In the genomic region with DNA sequence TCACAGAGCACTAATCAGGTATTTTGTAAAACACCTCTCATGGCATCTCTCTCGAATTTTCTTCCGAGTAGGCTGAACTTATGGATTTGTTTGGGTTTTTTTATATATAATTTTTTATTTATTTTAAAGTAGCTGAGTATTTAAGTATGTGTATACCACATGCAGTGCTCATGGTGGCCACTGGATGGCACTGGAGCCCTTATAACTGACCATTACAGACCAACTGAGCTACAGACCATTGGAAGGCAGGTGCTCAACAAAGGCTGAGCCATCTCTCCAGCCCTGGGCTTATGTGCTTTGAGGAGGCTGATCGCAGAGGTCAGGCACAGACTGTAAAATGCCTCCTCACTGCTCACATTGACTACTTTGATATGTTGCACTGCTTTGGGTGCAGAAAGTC, we compare ENCODE assay signal across 9 mouse cellular contexts. TPM values are rescaled to one million over a fixed set of nuclear protein-coding genes. Genes with fewer than 3 reads are reported as not detected.
DNase-seq lines count a peak whose midpoint lies in the region; ATAC-seq and TF ChIP-seq lines count a peak whose summit lies in the region.
"Had no signal": no experiment of that assay in that cellular context is flagged by ENCODE, and none has a peak within 500 bp of the region (broad histone marks: within the 10 kb centered on the region; RNA-seq: fewer than 3 reads in every experiment).

No protein-coding gene starts in this region.

- no peaks in the 10 kb centered on the region for H3K4me1 ChIP-seq in ES-Bruce4 (ENCODE audit: control insufficient read depth, insufficient read depth, low read length)
- peaks cover 7% of the 10 kb centered on the region; the same call in 1 of the 2 replicates for H3K4me1 ChIP-seq in liver, embryonic 12.5 days

- H3K9ac ChIP-seq in ES-Bruce4 (ENCODE audit: low read depth, poor library complexity, severe bottlenecking): no peak overlapping the region
- no peak overlapping the region for H3K9ac ChIP-seq in liver, embryonic 12.5 days
- H3K9ac ChIP-seq: limb, embryonic 12.5 days had no signal

- no peaks in the 10 kb centered on the region; the same call in 1 of the 2 replicates for H3K27me3 ChIP-seq in ES-Bruce4 (ENCODE audit: control insufficient read depth, insufficient read depth, low read length, poor library complexity, severe bottlenecking)
- no peaks in the 10 kb centered on the region for H3K27me3 ChIP-seq in liver, embryonic 12.5 days (replicated peaks)
- H3K27me3 ChIP-seq: limb, embryonic 12.5 days had no signal

- no peaks in the 10 kb centered on the region for H3K9me3 ChIP-seq in ES-Bruce4 (replicated peaks; ENCODE audit: control insufficient read depth, insufficient read depth, low read length, poor library complexity, severe bottlenecking)
- H3K9me3 ChIP-seq in liver, embryonic 12.5 days (replicated peaks): no peaks in the 10 kb centered on the region
- H3K9me3 ChIP-seq: limb, embryonic 12.5 days had no signal

- DNase-seq in 3T3-L1 (ENCODE audit: low read depth, low spot score): peak; percentile 93
- DNase-seq in c-Kit-positive CD71-positive TER-119-negative erythroid progenitor cells, embryonic 14.5 days (ENCODE audit: low read depth): peak; percentile 58
- peak; percentile 55 to 76 for DNase-seq in frontal cortex, postnatal 36 days (ENCODE audit: low spot score in 2 of 2)
- peak; percentile 89 for DNase-seq in kidney, adult 9 months
- DNase-seq in ovary, postnatal 36 days (ENCODE audit: low spot score): peak; percentile 66
- peak; percentile 92 for DNase-seq in thymus, postnatal 4 days

- no peak overlapping the region for H3K4me2 ChIP-seq in liver, embryonic 12.5 days
- H3K4me2 ChIP-seq: limb, embryonic 12.5 days had no signal

- ATAC-seq in liver, embryonic 12.5 days: peak; percentile 55; the same call in 1 of the 2 replicates

- peak; percentile 67 for TF ChIP-seq CTCF in ES-Bruce4 (IDR thresholded peaks at IDR 0.05; ENCODE audit: low read depth, low read length)

- no peak overlapping the region for H3K27ac ChIP-seq in ES-Bruce4 (ENCODE audit: insufficient read depth, low read length)
- no peak overlapping the region for H3K27ac ChIP-seq in liver, embryonic 12.5 days
- H3K27ac ChIP-seq: limb, embryonic 12.5 days had no signal

- H3K36me3 ChIP-seq in ES-Bruce4 (ENCODE audit: control insufficient read depth, insufficient read depth, low read length, poor library complexity, severe bottlenecking): no peaks in the 10 kb centered on the region
- no peaks in the 10 kb centered on the region for H3K36me3 ChIP-seq in liver, embryonic 12.5 days
- H3K36me3 ChIP-seq: limb, embryonic 12.5 days had no signal

- TF ChIP-seq POLR2A in ES-Bruce4 (IDR thresholded peaks at IDR 0.05; ENCODE audit: insufficient read depth, low read length): no peak

- no peak overlapping the region for H3K4me3 ChIP-seq in ES-Bruce4 (ENCODE audit: low read depth, low read length)
- no peak overlapping the region for H3K4me3 ChIP-seq in liver, embryonic 12.5 days
- H3K4me3 ChIP-seq: limb, embryonic 12.5 days had no signal

- TF ChIP-seq EP300 in ES-Bruce4 (IDR thresholded peaks at IDR 0.05; ENCODE audit: insufficient read depth, low read depth, low read length): no peak

- 34% methylated on average over 3 of the region's 3 CpGs for WGBS in liver, embryonic 12.5 days (ENCODE audit: insufficient replicate concordance)

RNA-seq across cellular contexts. Expression of a gene that starts 22.8 kb away (rescaled TPM):
- not detected in 2 replicates for polyA plus RNA-seq in ES-Bruce4 (2011; ENCODE audit: insufficient read depth, insufficient read length, low read depth, missing spikeins)
- polyA plus RNA-seq in liver, embryonic 12.5 days (2016; fragmentation: Nextera tagmentation; extraction: Ambion mirVana): 6.3 and 6.9 TPM in 2 replicates
